Mouse (Mus musculus) midbrain, embryonic 11.5 days (tissue): Measurements from ENCODE around the gene Hpd. TPM values are rescaled to one million over a fixed set of nuclear protein-coding genes. Genes with fewer than 3 reads are reported as not detected.

ENCODE experiments used
- ATAC-seq: fragments of 200-750 bp; cut with Nextera tagmentation; 2 replicates; pipeline ENCODE4 v1.8.0; 2017; ENCODE audit warnings: moderate TSS enrichment, moderate library complexity; ENCODE audit not compliant: low FRiP score
- DNase-seq: peaks from one replicate; pipeline ENCODE4 v3.0.0; 2015; ENCODE audit warnings: low spot score; ENCODE audit errors: missing footprints
- H3K27ac ChIP-seq: fragments of 300-500 bp; sonication (generic); 2 replicates; pipeline ENCODE4 v1.5.1; 2014; ENCODE audit warnings: low read depth, low read length
- H3K27me3 ChIP-seq: fragments of 300-500 bp; sonication (generic); 2 replicates; pipeline ENCODE4 v1.6.1; 2014; ENCODE audit warnings: mild to moderate bottlenecking, low read length, moderate library complexity, mixed read lengths; ENCODE audit not compliant: control insufficient read depth, insufficient read depth
- H3K36me3 ChIP-seq: fragments of 300-500 bp; sonication (generic); 2 replicates; pipeline ENCODE4 v1.6.1; 2014; ENCODE audit warnings: mild to moderate bottlenecking, low read length, moderate library complexity, mixed read lengths; ENCODE audit not compliant: control insufficient read depth, insufficient read depth
- H3K4me1 ChIP-seq: fragments of 300-500 bp; sonication (generic); 2 replicates; pipeline ENCODE4 v1.6.1; 2014; ENCODE audit warnings: low read length; ENCODE audit not compliant: control insufficient read depth, insufficient read depth
- H3K4me2 ChIP-seq: fragments of 300-500 bp; sonication (generic); 2 replicates; pipeline ENCODE4 v1.6.1; 2014; ENCODE audit warnings: mild to moderate bottlenecking, moderate library complexity
- H3K4me3 ChIP-seq: fragments of 300-500 bp; sonication (generic); 2 replicates; pipeline ENCODE4 v1.5.1; 2014; ENCODE audit warnings: low read depth, low read length
- H3K9ac ChIP-seq: fragments of 300-500 bp; sonication (generic); 2 replicates; pipeline ENCODE4 v1.6.1; 2014; ENCODE audit warnings: low read length
- H3K9me3 ChIP-seq: fragments of 300-500 bp; sonication (generic); 2 replicates; pipeline ENCODE4 v1.6.1; 2016; ENCODE audit warnings: low read length; ENCODE audit not compliant: control insufficient read depth
- WGBS: fragments of 180-500 bp; shearing (Covaris S2); extraction: QIAGEN DNeasy Blood & Tissue Kit; methylation state at CpG from one replicate; pipeline ENCODE4 v1.1.7; 2014; 5-methylcytosine and 5-hydroxymethylcytosine counted together
- polyA plus RNA-seq: library from polyadenylated mRNA; unstranded; fragments of >200 nt; fragmentation: Nextera tagmentation; extraction: Ambion mirVana; gene quantifications from 2 replicates; pipeline ENCODE4 v1.2.1, GENCODE M21; 2014

Hpd gene
- polyA plus RNA-seq, 1 experiment from 2014 or later: not detected

GRCm38 (mm10) chr5:123136361-123137043 is 46.0 kb downstream of the Hpd start:
- whole genome bisulfite sequencing: under 1% methylated on average over 13 of the region's 13 CpGs
- DNase-seq: peak; percentile 95
- H3K36me3 ChIP-seq: peaks cover 3% of the 10 kb centered on the region; the same call in 1 of the 2 replicates
- H3K4me2 ChIP-seq: peak overlapping the region; percentile 100
- peak overlapping the region; percentile 100 for H3K27ac ChIP-seq
- H3K27me3 ChIP-seq: no peaks in the 10 kb centered on the region
- H3K4me3 ChIP-seq: peak overlapping the region; percentile 95
- H3K9me3 ChIP-seq: no peaks in the 10 kb centered on the region
- peaks cover 57% of the 10 kb centered on the region for H3K4me1 ChIP-seq
- H3K9ac ChIP-seq: peak overlapping the region; percentile 100
- ATAC-seq: peak; percentile 28; the same call in 1 of the 2 replicates

- WGBS: 3% methylated on average over 30 of the region's 30 CpGs
- H3K9ac ChIP-seq: peak overlapping the region; percentile 100
- H3K4me2 ChIP-seq: peak overlapping the region; percentile 100
- H3K36me3 ChIP-seq: peaks cover 3% of the 10 kb centered on the region; the same call in 1 of the 2 replicates
- peak overlapping the region; percentile 100 for H3K27ac ChIP-seq
- H3K4me3 ChIP-seq: peak overlapping the region; percentile 95
- H3K27me3 ChIP-seq: no peaks in the 10 kb centered on the region
- DNase-seq (peak; percentile 93), ATAC-seq (no peak)
- peaks cover 57% of the 10 kb centered on the region for H3K4me1 ChIP-seq
- no peaks in the 10 kb centered on the region for H3K9me3 ChIP-seq
These were observed 46.8 kb downstream of the Hpd start for GRCm38 (mm10) chr5:123135471-123136360.

GRCm38 (mm10) chr5:123134875-123135382 is 47.6 kb downstream of the Hpd start:
- Histone ChIP-seq H3K27me3 (no peaks in the 10 kb centered on the region), H3K4me1 (peaks cover 57% of the 10 kb centered on the region), H3K9ac (peak overlapping the region; percentile 100), H3K27ac (no peak overlapping the region; the same call in 1 of the 2 replicates), H3K9me3 (no peaks in the 10 kb centered on the region), H3K4me3 (peak overlapping the region; percentile 95), H3K4me2 (peak overlapping the region; percentile 100), H3K36me3 (peaks cover 4% of the 10 kb centered on the region; the same call in 1 of the 2 replicates)
- ATAC-seq: no peak
- peak; percentile 90 for DNase-seq
- WGBS: 21% methylated on average over 8 of the region's 8 CpGs

GRCm38 (mm10) chr5:123134186-123134874 is 48.2 kb downstream of the Hpd start:
- Histone ChIP-seq H3K4me1 (peaks cover 57% of the 10 kb centered on the region), H3K9me3 (no peaks in the 10 kb centered on the region), H3K27ac (peak overlapping the region; percentile 12; the same call in 1 of the 2 replicates), H3K9ac (peak overlapping the region; percentile 11; the same call in 1 of the 2 replicates), H3K27me3 (no peaks in the 10 kb centered on the region), H3K4me2 (peak overlapping the region; percentile 100), H3K4me3 (no peak overlapping the region), H3K36me3 (peaks cover 6% of the 10 kb centered on the region; the same call in 1 of the 2 replicates)
- ATAC-seq (no peak), DNase-seq (no peak)
- 30% methylated on average over 13 of the region's 13 CpGs for WGBS

GRCm38 (mm10) chr5:123133784-123134143 is 48.8 kb downstream of the Hpd start:
- peaks cover 57% of the 10 kb centered on the region for H3K4me1 ChIP-seq
- H3K4me3 ChIP-seq: 0 out of 2 replicates have a peak overlapping the region, but pooled peaks have one; percentile 4
- 0 out of 2 replicates have a peak overlapping the region, but pooled peaks have one; percentile 19 for H3K4me2 ChIP-seq
- WGBS: 24% methylated on average over 6 of the region's 7 CpGs
- ATAC-seq (no peak; the same call in 1 of the 2 replicates), DNase-seq (no peak)
- H3K9me3 ChIP-seq: no peaks in the 10 kb centered on the region
- peaks cover 6% of the 10 kb centered on the region; the same call in 1 of the 2 replicates for H3K36me3 ChIP-seq
- H3K27me3 ChIP-seq: no peaks in the 10 kb centered on the region
- H3K9ac ChIP-seq: no peak overlapping the region
- H3K27ac ChIP-seq: peak overlapping the region; percentile 12

GRCm38 (mm10) chr5:123133083-123133783 is 49.3 kb downstream of the Hpd start:
- Histone ChIP-seq H3K36me3 (peaks cover 6% of the 10 kb centered on the region; the same call in 1 of the 2 replicates), H3K4me2 (peak overlapping the region; percentile 19; the same call in 1 of the 2 replicates), H3K4me3 (0 out of 2 replicates have a peak overlapping the region, but pooled peaks have one; percentile 4), H3K9me3 (no peaks in the 10 kb centered on the region), H3K4me1 (peaks cover 57% of the 10 kb centered on the region), H3K27ac (peak overlapping the region; percentile 12), H3K27me3 (no peaks in the 10 kb centered on the region), H3K9ac (no peak overlapping the region)
- 18% methylated on average over 18 of the region's 18 CpGs for WGBS
- peak; percentile 99 for DNase-seq
- ATAC-seq: no peak

- no peaks in the 10 kb centered on the region for H3K9me3 ChIP-seq
- H3K27ac ChIP-seq: peak within 1 kb of the TSS; percentile 12; the same call in 1 of the 2 replicates
- DNase-seq (peak; percentile 96), ATAC-seq (peak; percentile 59)
- H3K9ac ChIP-seq: peak within 1 kb of the TSS; percentile 56
- peak within 1 kb of the TSS; percentile 22 for H3K4me3 ChIP-seq
- WGBS: 1% methylated on average over 44 of the region's 44 CpGs
- peak within 1 kb of the TSS; percentile 46 for H3K4me2 ChIP-seq
- H3K27me3 ChIP-seq: no peaks in the 10 kb centered on the region
- peaks cover 6% of the 10 kb centered on the region; the same call in 1 of the 2 replicates for H3K36me3 ChIP-seq
- H3K4me1 ChIP-seq: peaks cover 53% of the 10 kb centered on the region
These were observed 50.0 kb downstream of the Hpd start, which contains the start of gene Rhof for GRCm38 (mm10) chr5:123132308-123133071. Gene Rhof (minus strand): TSS chr5:123132692.
